Mouse (Mus musculus) skeletal muscle tissue, postnatal 0 days (tissue): ENCODE measurements around the gene Rbp1. TPM values are rescaled to one million over a fixed set of nuclear protein-coding genes. Genes with fewer than 3 reads are reported as not detected.

ENCODE experiments used
- polyA plus RNA-seq: library from polyadenylated mRNA; unstranded; fragments of >200 nt; fragmentation: Nextera tagmentation; extraction: Ambion mirVana; gene quantifications from 2 replicates; pipeline ENCODE4 v1.2.1, GENCODE M21; 2015

The Rbp1 gene
- polyA plus RNA-seq: 18.3 and 20.6 TPM in 2 replicates

DNA sequence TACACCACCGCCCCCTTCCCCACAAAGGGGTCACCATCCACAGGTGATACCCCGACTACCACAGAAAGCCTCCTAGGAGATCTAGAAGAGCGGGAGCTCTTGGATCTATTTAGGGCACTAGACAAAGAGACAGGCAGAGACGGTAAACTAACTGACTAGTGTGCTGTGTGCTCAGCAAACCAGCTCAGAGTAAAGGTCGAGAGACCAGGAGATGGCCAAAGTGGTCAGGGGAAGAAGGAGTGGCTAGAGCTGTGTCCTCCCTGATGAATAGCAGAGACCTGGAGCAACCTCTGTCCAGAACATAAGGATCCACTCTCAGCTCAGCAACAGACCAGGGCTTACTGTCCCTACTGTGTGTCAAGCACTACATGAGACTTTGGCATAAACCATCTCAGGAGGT lies at the start of gene Rbp1:
Rbp1 (plus strand) TSS at position 306 of the 400 bp plus-strand sequence.

DNA sequence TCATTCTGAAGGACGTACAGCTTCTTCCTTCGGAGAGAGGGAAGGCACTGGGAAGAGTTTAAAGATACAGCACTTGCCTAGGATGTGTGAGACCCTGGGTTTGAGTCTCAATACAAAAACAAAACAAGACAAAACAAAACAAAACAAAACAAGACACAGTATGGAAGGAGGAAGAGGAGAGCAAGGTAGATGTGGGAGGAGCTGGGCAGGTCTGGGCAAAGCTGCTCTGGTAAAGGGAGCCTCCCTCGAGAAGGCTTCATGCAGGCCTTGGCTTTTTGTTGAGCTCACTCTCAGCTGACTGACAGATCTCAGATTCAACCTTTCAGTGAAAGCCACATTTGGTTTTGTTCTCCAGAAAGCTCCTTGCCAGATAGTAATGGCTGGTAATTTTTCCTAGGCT lies 63.1 kb downstream of the Rbp1 start, which contains the start of gene Rbp2:
Rbp2 (plus strand) TSS at position 301 of the 400 bp plus-strand sequence.

Other genes with a start within 250 kb of the Rbp1 start
- 9.2 and 11.1 TPM in 2 replicates for gene Nmnat3, start 135.5 kb upstream of the Rbp1 start, polyA plus RNA-seq
- 0.26 and 7.0 TPM in 2 replicates for gene Rbp2, start 63.2 kb downstream of the Rbp1 start, polyA plus RNA-seq
- gene Copb2, start 140.8 kb downstream of the Rbp1 start, polyA plus RNA-seq: 72.8 and 84.2 TPM in 2 replicates
- 47.5 and 53.5 TPM in 2 replicates for gene Mrps22, start 178.7 kb downstream of the Rbp1 start, polyA plus RNA-seq